Mouse (Mus musculus) CH12F3 (cell line): ENCODE data around the gene Dclk2.

ENCODE experiments used
- in situ Hi-C: fragments of 300-500 bp; cut with MboI; formaldehyde crosslinking; loops from 2 replicates; pipeline ENCODE4 v1.14.3; 2020; ENCODE audit warnings: low sequenced_read_pairs

Gene Dclk2

DNA sequence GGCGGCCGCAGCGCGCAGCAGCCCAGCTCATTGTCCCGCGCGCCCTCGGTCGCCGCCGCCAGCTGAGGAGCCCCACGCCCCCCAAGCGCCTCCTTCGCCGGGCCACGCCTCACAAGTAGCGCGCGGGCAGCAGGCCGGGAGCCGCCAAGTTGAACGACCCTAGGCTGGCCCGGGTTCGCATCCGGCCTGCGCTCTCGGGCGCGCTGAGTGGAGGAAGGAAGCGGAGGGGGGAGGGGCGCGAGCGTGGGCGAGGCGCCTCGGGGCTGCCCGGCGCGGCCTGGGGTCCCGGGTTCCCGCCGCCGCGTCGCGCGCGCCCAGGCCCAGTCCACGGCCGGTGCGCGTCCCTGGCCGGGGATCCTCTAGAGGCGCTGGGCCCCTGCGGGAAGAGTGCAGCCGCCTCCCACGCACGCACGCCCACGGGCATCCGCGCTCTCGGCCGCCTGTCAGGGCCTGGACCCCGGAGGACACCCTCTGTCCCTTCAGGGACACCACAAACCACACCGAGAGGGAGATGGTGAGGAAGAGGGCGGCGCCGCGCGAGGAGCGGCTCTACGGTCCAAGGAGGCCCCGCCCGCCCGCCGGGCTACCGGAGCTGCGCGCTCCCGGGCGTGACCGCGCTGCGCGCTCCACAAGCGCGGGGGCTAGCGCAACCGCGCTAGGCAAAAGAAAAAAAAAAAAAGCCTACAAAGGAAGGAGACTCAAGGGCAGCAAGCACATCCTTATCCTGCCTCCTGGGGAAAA lies at the start of gene Dclk2:
Gene Dclk2, minus strand, starts transcription at position 510 of the 741 bp plus-strand sequence.
- in situ Hi-C loops = no loop called here

- in situ Hi-C loops = no loop called here
Measured at GRCm38 (mm10) chr3:86962665-86963435, 42.2 kb upstream of the Dclk2 start.

DNA sequence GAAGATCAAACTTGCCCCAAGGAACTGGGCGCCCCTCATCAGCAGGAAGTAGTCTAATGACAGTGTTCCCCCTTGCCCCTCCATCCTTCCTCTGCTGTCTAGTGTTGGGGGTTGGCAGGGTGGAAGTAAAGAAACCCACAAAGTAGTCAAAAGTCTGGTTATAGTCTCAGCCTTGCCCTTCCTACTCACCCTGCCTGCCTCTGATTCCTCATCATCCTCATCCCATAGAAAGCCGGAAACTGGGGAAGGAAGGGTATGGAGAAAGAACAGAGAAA lies 40.7 kb upstream of the Dclk2 start:
- in situ Hi-C loops = no loop called here

GRCm38 (mm10) chr3:86960656-86961394 lies 40.2 kb upstream of the Dclk2 start:
- in situ Hi-C loops = no loop called here

- in situ Hi-C loops = no loop called here
Measured at GRCm38 (mm10) chr3:86959088-86959487, 38.4 kb upstream of the Dclk2 start.

DNA sequence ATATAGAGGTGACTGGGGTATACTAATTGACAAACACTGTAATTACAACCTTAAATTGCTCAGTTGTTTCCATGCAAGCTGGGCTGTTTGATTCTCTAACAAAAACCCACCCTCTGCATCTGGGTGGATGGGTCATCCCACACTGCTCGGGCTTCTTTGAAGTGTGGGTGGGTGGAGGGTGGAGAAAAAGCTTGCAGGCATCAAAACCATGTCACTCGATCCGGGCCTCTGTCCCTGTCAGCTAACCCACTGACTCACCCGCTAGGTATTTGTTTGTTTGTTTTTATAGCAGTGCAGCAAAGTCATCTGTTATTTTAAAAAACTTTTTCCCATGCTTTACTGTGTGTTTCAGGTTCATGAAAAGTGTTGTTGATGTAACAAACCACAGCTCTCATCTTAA lies 34.7 kb upstream of the Dclk2 start:
- in situ Hi-C loops = no loop called here

GRCm38 (mm10) chr3:86954521-86954920 lies 33.9 kb upstream of the Dclk2 start:
- in situ Hi-C loops = no loop called here

DNA sequence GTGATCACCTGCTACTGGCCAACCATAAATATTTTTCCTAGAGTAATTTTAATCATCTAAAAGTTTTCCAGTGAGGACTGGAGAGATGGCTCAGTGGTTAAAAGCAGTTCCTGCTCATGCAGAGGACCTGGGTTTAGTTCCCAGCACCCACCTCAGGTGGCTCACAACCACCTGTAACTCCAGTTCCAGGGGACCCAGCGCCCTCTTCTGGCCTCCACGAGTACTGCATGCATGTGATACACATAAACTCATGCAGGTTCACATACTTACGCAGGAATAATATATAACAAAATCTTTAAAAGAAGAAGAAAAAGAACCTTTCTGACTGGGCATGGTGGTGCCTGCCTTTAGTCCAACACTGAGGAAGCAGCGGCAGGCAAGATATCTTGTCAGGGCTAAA lies 33.2 kb upstream of the Dclk2 start:
- in situ Hi-C loops = no loop called here

DNA sequence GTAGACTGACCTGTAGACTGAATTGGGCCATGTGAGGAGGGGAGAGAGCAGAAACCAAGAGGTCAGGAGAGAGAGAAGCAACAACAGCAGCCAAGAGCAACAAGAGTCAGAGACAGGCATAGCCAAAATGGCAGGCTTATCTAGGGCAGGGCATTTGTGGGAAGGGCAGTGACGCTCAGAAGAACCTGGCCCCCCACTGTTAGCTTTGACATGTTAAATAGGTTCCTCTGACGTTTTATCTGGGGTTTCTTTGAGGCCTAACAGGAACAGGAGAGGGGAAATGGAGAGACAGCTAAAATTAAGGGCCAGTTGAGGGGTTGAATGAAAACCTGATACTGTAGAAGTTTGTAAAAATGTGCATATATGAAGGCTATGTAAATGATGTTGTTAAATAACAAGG lies 30.0 kb upstream of the Dclk2 start:
- in situ Hi-C loops = no loop called here

DNA sequence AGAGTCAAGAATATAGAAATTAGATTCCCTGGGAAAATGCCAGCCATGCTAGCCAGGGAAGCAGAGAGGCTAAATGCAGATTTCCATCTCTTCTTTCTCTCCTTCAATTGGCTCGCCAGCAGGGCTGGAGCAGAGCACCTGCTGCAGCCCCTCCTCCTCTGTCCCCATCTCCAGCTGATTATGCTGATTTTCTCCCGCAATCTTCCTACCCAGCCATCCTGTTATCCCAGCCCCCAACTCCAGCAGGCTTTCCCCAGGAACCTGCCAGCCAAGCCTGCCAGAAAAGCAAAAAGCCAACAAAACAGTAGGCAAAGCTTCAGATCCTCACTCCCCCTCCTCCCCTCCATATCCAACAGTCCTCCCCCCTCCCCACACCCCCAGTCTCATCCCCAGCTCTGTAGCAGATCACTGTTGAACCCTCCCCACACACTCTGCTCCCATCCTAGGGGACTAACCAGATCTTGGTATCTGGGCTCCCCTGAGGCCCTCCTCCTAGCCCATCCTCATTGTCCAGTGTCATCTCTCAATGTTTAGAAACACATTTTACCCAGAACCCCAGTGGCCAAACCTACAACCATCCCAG lies 15.7 kb upstream of the Dclk2 start:
- in situ Hi-C loops = no loop called here

- in situ Hi-C loops = no loop called here
Measured at GRCm38 (mm10) chr3:86933446-86933845, 12.8 kb upstream of the Dclk2 start.

DNA sequence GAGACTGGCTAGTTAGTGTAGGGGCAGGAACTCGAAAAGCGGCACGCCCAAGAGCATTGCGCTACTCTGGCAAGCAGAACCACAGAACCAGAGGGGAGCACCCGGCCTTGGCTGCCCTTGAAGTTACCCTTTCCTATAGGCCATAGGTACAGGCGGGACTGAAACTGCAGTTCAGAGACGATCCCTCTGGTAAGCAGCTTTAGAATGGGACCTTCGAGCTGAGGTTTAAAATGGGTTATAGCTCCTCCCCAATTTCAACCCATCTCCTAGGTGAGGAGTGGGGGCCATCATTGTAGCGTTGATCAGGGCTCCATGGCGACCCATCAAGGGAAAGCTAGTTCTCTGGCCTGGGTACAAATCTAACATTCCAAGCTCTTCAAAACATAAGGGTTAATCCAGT lies 3.0 kb upstream of the Dclk2 start:
- in situ Hi-C loops = no loop called here

DNA sequence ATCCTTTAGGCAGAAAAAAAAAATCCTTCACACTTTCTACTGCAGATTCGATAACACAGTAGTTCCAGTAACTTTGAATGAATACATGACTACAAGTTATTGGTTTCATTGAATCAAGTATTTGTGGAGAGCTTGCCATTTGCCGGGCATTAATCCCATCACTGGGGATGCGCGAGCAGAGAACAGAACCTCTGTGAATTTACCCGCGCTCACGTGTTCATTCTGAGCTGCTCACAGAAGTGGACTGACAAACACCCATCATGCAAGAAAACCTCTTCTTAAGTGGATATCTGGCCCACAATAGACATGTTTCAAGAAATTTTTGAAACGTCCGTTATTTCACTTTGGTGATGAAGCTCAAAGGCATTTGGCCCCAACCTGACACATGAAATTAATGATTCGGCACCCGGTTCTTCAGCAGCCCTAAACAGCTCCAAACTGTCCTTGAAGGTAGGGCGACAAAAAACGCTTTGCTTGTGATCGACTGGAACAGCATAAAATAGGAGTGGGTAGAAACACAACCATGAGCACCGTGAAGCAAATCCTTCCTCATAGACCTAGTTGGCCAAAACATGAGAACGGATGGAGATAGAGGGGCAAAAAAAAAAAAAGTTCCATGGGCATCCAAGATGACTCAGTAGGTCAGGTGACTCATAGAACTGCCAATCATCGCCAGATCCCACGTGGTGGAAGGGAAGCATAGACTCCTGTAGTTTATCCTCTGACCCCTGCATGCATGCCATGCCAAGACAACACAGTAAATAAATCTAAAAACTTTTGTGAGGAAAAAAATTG lies 726 bp upstream of the Dclk2 start:
- in situ Hi-C loops = no loop called here

- in situ Hi-C loops = no loop called here
Measured at GRCm38 (mm10) chr3:86919641-86920342, 860 bp downstream of the Dclk2 start.

DNA sequence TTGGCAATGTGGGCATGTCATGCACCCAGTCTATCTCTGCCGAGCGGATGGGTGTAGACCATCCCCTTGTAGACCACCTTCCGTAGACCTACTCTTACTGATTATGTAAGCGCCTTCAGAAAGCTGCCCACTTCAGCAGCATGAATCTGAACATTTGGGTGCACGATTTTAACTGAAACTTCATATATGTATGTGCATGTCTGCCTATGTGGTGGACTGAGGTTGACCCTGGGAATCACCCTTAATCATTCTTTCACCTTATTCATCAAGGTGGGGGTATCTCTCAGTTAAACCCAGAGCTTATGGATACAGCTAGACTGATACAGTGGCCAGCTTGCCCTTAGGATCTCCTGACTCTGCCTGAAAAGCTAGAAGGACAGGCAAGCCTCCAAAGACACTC lies 3.6 kb downstream of the Dclk2 start:
- in situ Hi-C loops = no loop called here

DNA sequence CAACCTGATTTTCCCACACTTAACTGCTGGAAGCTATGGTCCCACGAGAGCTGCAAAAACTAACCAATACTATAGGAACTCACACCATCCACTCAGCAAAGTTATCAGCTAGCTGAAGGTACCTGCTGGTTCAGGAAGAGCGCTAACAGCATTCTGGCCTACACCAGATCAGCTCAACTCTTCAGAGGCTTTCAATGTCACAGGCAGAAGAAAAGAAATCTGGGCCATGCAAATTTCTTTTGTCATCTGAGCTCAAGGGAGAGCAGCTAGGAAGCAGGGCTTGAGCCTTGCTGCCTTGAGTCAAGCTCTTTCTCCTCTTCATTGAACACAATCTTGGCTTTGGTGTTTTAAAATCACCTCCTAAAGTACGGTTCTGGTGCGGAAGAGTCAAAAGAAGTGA lies 4.0 kb downstream of the Dclk2 start:
- in situ Hi-C loops = no loop called here

- in situ Hi-C loops = no loop called here
Measured at GRCm38 (mm10) chr3:86915291-86915690, 5.4 kb downstream of the Dclk2 start.

DNA sequence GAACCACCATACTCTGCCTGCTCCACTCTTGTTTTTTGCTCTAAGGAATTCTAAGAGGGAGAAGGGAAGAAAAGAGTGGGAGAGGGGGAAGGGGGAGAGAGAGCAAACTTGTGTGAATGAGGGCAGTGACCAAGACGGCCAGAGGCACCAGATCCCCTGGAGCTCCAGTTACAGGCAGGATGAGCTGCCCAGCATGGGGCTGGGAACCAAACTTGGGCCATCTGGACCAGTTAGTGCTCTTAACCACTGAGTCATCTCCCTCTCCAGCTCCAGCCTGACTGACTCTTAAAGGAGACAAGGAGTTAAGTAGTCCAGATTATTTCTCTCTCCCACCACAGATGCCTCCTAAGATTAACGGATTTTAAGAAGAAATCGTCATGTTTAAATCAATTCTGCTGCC lies 6.3 kb downstream of the Dclk2 start:
- in situ Hi-C loops = no loop called here

DNA sequence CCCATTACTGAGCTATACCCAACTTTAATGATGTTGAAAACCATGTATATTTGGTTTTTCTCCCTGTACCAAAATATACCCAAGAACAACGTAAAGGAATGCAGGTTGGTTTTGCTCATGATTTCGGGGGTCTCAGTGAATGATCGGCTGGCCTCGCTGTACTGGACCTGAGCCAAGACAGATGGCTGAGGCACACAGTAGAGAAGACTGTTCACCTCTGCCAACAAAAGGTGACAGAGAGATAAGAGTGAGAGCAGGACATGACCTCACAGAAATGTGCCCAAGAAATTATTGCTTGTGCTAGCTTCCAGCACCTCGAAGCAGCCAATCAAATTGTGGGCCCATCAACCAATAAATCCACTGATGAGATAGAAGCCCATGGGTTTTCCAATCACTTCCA lies 22.3 kb downstream of the Dclk2 start:
- in situ Hi-C loops = no loop called here

- in situ Hi-C loops = no loop called here
Measured at GRCm38 (mm10) chr3:86897551-86897950, 23.1 kb downstream of the Dclk2 start.
